Mouse (Mus musculus): ENCODE data around the gene Gm13212. TPM values are rescaled to one million over a fixed set of nuclear protein-coding genes. Genes with fewer than 3 reads are reported as not detected.
"Not testable (repeated sequence)": the region's sequence is repeated elsewhere in the genome, so short reads cannot be mapped to it uniquely, and the experiment has no call there.

The Gm13212 gene
- total RNA-seq (2014; rRNA removed) = 0.14 and 0.31 TPM in 2 replicates
- polyA plus RNA-seq (2015; fragmentation: Nextera tagmentation; extraction: Ambion mirVana) = 0.11 and 0.16 TPM in 2 replicates

DNA sequence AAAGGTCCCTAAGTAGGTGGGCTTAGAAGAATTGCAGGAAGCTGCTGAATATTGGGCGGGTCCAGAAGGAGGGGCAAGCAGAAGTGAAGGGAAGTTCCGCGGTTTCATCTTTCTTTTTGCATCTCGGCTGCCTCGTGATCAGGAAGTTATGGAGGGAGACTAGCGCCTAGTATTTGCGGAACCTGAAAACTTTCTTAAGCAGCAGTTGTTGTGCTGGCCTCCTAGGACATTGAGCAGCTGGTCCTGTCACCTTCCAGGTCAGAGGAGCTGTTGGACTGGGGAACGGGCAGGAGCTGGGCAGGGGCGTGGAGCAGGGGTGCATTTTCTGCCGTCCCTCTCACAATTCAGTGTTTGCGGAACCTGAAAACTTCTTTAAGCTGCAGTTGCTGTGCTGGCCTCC is at the start of gene Gm13212:
Gene Gm13212, plus strand, starts transcription at position 89 of the 400 bp plus-strand sequence.
- not testable (repeated sequence) for H3K27me3 ChIP-seq (ENCODE audit: insufficient read depth, low read length); H3K4me3 ChIP-seq (ENCODE audit: low read depth, low read length); H3K27ac ChIP-seq (ENCODE audit: low read depth, low read length); H3K9ac ChIP-seq; H3K9me3 ChIP-seq (ENCODE audit: low read length); H3K4me2 ChIP-seq (ENCODE audit: low read depth); DNase-seq; ATAC-seq; H3K4me1 ChIP-seq (ENCODE audit: insufficient read depth); H3K36me3 ChIP-seq (ENCODE audit: insufficient read depth)
- WGBS = 27% methylated on average over 11 of the region's 11 CpGs

DNA sequence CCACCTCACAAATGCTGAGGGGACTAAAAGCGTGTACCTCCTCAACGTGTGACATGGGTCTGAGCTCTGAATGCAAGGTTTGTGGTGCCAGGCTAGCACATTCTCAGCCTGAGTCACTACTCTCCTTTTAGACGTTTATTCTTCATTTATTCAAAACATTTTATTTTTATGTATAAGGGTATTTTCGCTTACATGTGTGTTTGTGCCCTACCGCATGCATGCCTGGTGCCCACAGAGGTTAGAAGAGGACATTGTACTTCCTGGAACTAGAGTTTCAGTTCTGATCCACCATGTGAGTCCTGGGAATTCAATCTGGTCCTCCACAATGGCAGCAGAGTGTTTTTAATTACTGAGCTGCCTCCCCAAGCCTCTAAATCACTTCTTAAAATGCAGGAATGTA is 41.1 kb upstream of the Gm13212 start:
- H3K4me3 ChIP-seq (ENCODE audit: low read depth, low read length); H3K27me3 ChIP-seq (ENCODE audit: insufficient read depth, low read length); H3K27ac ChIP-seq (ENCODE audit: low read depth, low read length); H3K36me3 ChIP-seq (ENCODE audit: insufficient read depth); ATAC-seq; H3K4me2 ChIP-seq (ENCODE audit: low read depth); H3K9ac ChIP-seq; DNase-seq; H3K4me1 ChIP-seq (ENCODE audit: insufficient read depth): not testable (repeated sequence)
- WGBS = 73% methylated on average over 5 of the region's 5 CpGs
- peaks cover 26% of the 10 kb centered on the region for H3K9me3 ChIP-seq (ENCODE audit: low read length)

GRCm38 (mm10) chr4:145545106-145545505 is 39.9 kb upstream of the Gm13212 start:
- not testable (repeated sequence) for H3K4me1 ChIP-seq (ENCODE audit: insufficient read depth); H3K4me3 ChIP-seq (ENCODE audit: low read depth, low read length); H3K27me3 ChIP-seq (ENCODE audit: insufficient read depth, low read length); H3K27ac ChIP-seq (ENCODE audit: low read depth, low read length); H3K9ac ChIP-seq; DNase-seq; H3K36me3 ChIP-seq (ENCODE audit: insufficient read depth); H3K4me2 ChIP-seq (ENCODE audit: low read depth); ATAC-seq
- 25% methylated on average over 2 of the region's 2 CpGs for WGBS
- H3K9me3 ChIP-seq (ENCODE audit: low read length) = peaks cover 22% of the 10 kb centered on the region

DNA sequence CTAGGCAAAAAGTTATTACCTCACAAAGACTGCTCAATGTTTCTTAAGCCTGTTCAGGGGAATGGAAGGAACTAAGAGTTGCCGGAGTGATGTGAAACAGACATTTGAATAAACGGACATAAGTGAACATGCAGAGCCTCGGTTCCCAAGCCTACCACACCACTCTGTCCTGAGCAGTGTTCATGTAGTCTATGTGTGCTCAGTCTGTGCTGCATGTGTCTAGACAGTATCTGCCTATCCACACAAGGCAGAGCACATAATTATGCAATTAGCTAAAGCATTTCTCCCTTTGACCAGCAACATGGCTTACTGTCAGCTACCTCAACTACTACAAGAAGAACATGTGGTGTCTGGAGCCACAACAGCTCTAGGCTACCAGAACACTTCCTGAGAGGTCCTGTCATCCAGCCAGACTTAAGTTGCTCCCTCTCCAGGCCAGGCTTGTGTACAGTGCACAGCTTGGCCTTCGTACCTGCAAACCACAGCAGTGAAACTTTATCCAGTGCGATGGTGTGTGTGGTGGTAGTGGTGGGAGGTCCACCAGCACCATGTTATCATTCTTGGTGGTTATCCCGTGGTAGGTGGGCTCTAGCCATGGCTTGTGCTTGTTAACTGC is 39.1 kb upstream of the Gm13212 start:
- not testable (repeated sequence) for H3K36me3 ChIP-seq (ENCODE audit: insufficient read depth); H3K27me3 ChIP-seq (ENCODE audit: insufficient read depth, low read length); H3K9ac ChIP-seq; H3K27ac ChIP-seq (ENCODE audit: low read depth, low read length); DNase-seq; ATAC-seq; H3K4me2 ChIP-seq (ENCODE audit: low read depth); H3K4me1 ChIP-seq (ENCODE audit: insufficient read depth); H3K4me3 ChIP-seq (ENCODE audit: low read depth, low read length)
- 78% methylated on average over 6 of the region's 6 CpGs for WGBS
- peaks cover 22% of the 10 kb centered on the region for H3K9me3 ChIP-seq (ENCODE audit: low read length)

DNA sequence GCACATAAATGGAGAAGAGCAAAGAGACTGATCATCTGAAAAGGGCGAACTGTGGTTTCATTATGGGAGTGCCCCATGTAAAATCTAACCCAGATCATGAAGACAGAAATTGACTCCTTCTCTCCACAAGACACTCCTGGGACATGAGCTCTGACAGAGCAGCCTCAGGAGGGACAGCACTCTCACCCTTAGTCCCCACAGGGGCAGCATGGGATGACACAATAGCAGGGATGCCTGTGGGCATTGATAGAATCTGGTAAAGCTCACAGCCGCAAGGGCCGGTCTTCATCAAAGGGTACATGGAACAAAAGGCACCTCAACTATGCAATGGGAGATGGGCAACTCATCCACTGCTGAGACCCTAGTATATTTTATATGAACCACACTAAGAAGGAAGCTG is 38.5 kb upstream of the Gm13212 start:
- H3K27me3 ChIP-seq (ENCODE audit: insufficient read depth, low read length); H3K36me3 ChIP-seq (ENCODE audit: insufficient read depth); DNase-seq; H3K4me3 ChIP-seq (ENCODE audit: low read depth, low read length); H3K27ac ChIP-seq (ENCODE audit: low read depth, low read length); H3K9ac ChIP-seq; H3K4me1 ChIP-seq (ENCODE audit: insufficient read depth); ATAC-seq; H3K4me2 ChIP-seq (ENCODE audit: low read depth): not testable (repeated sequence)
- peaks cover 19% of the 10 kb centered on the region for H3K9me3 ChIP-seq (ENCODE audit: low read length)
- WGBS = 92% methylated on average over 3 of the region's 3 CpGs

GRCm38 (mm10) chr4:145556680-145557079 is 28.3 kb upstream of the Gm13212 start:
- no peak for ATAC-seq
- Histone ChIP-seq H3K27ac (ENCODE audit: low read depth, low read length) (no peak overlapping the region), H3K27me3 (ENCODE audit: insufficient read depth, low read length) (no peaks in the 10 kb centered on the region), H3K36me3 (ENCODE audit: insufficient read depth) (no peaks in the 10 kb centered on the region), H3K9ac (no peak overlapping the region), H3K4me3 (ENCODE audit: low read depth, low read length) (no peak overlapping the region), H3K9me3 (ENCODE audit: low read length) (peaks cover 40% of the 10 kb centered on the region), H3K4me1 (ENCODE audit: insufficient read depth) (no peaks in the 10 kb centered on the region), H3K4me2 (ENCODE audit: low read depth) (no peak overlapping the region)
- no peak for TF ChIP-seq CTCF (IDR thresholded peaks at IDR 0.05; ENCODE audit: low read depth)
- DNase-seq = no peak
- WGBS = 67% methylated on average over 1 of the region's 1 CpGs

GRCm38 (mm10) chr4:145559505-145560099 is 25.4 kb upstream of the Gm13212 start:
- no peak overlapping the region for H3K9ac ChIP-seq
- H3K36me3 ChIP-seq (ENCODE audit: insufficient read depth) = no peaks in the 10 kb centered on the region
- 40% methylated on average over 3 of the region's 3 CpGs for WGBS
- no peak overlapping the region for H3K4me3 ChIP-seq (ENCODE audit: low read depth, low read length)
- ATAC-seq = no peak
- no peaks in the 10 kb centered on the region for H3K27me3 ChIP-seq (ENCODE audit: insufficient read depth, low read length)
- TF ChIP-seq CTCF (IDR thresholded peaks at IDR 0.05; ENCODE audit: low read depth) = no peak
- H3K4me1 ChIP-seq (ENCODE audit: insufficient read depth) = no peaks in the 10 kb centered on the region
- no peak for DNase-seq
- H3K27ac ChIP-seq (ENCODE audit: low read depth, low read length) = no peak overlapping the region
- peaks cover 47% of the 10 kb centered on the region for H3K9me3 ChIP-seq (ENCODE audit: low read length)
- H3K4me2 ChIP-seq (ENCODE audit: low read depth) = no peak overlapping the region

All from forebrain, postnatal 0 days (tissue).